Mouse (Mus musculus): ENCODE data around the gene Vmn1r210.

DNA sequence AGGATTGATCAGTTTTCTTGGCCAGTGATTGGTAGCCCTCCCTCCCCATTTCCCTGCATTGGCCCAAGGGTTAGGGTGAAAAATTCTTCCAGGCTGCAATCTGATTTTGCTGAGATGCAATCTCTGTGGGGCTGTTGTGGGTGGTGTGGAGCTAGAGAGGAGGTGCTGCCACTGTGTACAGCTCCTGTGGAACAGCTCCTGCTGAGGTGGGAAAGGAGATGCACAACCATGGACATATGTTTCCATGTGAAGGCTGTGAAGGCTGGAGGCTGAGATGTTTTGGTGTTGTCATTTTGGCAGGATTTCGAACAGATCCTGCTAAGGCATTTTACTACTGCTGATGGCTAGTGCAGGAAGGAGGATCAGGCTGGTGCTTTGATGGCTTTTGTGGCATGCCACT is 15.7 kb upstream of the Vmn1r210 start:
- no peak for TF ChIP-seq POLR2A (IDR thresholded peaks at IDR 0.05; ENCODE audit: borderline replicate concordance, insufficient read depth, low read length)
- no peak for TF ChIP-seq CTCF (IDR thresholded peaks at IDR 0.05; ENCODE audit: borderline replicate concordance, insufficient read depth, low read depth, low read length)

All from cerebellum, adult 2 months (tissue).